Mouse (Mus musculus): ENCODE data around the gene Dusp2. TPM values are rescaled to one million over a fixed set of nuclear protein-coding genes. Genes with fewer than 3 reads are reported as not detected.
A peak's percentile ranks its signal among the peaks of the same experiment; 100 is the strongest.

Dusp2 gene
- total and polyA plus RNA-seq, 2 experiments from 2014 or later: 5.1 to 6.8 TPM

DNA sequence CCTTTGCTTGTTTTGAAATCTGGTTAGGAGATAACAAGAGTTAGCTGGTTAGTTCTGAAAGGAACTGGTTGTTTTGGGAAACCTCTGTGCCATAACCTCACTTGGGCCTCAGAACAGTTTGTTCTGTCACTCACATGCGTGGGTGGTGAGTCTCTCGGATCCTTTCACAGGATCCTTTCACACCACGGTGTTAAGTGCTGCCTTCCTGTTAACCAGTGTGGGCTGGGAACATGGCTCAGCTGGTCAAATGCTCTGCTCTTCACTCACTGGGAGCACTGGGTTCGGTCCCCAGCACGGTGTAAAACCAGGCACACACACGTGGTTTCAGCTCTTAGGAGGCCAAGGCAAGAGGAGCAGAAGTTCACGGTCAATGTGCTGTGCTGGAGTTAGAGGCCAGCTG lies 11.5 kb upstream of the Dusp2 start:
- no peak for ATAC-seq (ENCODE audit: insufficient read depth, low read depth)
- Histone ChIP-seq H3K27me3 (ENCODE audit: control insufficient read depth, insufficient read depth, low read length) (no peaks in the 10 kb centered on the region), H3K9ac (replicated peaks; ENCODE audit: low read depth, low read length) (no peak overlapping the region), H3K4me3 (ENCODE audit: low read depth, low read length) (no peak overlapping the region), H3K4me2 (ENCODE audit: low read depth, low read length) (no peak overlapping the region), H3K9me3 (replicated peaks; ENCODE audit: control insufficient read depth, low read length) (no peaks in the 10 kb centered on the region), H3K27ac (ENCODE audit: low read depth) (no peak overlapping the region), H3K4me1 (ENCODE audit: control insufficient read depth, insufficient read depth) (peaks cover 4% of the 10 kb centered on the region; the same call in 1 of the 2 replicates), H3K36me3 (replicated peaks; ENCODE audit: control insufficient read depth, insufficient read depth, low read length) (no peaks in the 10 kb centered on the region)
- no peak for DNase-seq (ENCODE audit: low spot score)
- no peak for TF ChIP-seq CTCF (IDR thresholded peaks at IDR 0.05; ENCODE audit: low read depth)
- no peak for TF ChIP-seq EP300 (IDR thresholded peaks at IDR 0.05; ENCODE audit: low read depth)
- 45% methylated on average over 7 of the region's 7 CpGs for WGBS

DNA sequence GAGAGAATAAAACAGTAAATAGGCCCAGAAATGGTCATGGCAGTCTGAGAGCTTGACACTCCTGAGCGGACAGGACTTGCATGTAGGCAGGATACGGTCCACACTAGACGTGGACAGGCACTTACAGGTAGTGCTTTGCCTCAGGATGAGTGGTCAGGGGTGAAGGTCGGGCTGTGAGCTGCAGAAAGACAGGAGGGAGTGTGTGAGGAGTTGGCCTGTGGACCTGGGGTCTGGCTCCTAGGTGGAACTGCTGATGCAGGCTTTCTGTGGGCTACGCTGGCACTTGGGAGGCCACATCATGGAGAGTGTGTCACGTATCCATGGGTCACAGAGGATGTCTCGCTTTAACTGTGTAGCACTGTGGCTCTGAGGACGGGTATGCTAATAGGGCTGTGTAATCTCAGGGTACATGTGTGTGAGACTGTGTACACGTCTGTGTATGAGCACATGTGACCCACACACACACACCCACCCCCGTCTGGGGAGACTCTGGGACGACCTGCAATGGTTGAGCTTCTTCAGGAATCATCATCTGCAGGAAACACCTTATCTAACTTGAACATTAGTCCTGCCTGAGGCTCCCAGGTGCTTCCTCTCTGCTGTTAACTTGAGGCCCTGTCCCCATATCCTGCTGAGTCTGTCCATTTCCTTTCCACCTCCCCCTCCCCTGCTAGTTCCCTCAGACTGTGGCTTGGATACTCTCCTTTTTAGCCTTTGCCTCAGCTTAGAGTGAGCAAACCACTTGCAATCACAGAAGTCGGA lies 7.7 kb upstream of the Dusp2 start:
- no peak overlapping the region for H3K4me3 ChIP-seq (ENCODE audit: low read depth, low read length)
- H3K4me1 ChIP-seq (ENCODE audit: control insufficient read depth, insufficient read depth): peaks cover 4% of the 10 kb centered on the region; the same call in 1 of the 2 replicates
- H3K9me3 ChIP-seq (replicated peaks; ENCODE audit: control insufficient read depth, low read length): no peaks in the 10 kb centered on the region
- H3K27ac ChIP-seq (ENCODE audit: low read depth): peak overlapping the region; percentile 56; the same call in 1 of the 2 replicates
- ATAC-seq (ENCODE audit: insufficient read depth, low read depth): peak; percentile 64
- peak overlapping the region; percentile 2; the same call in 1 of the 2 replicates for H3K4me2 ChIP-seq (ENCODE audit: low read depth, low read length)
- 58% methylated on average over 12 of the region's 12 CpGs for WGBS
- DNase-seq (ENCODE audit: low spot score): peak; percentile 47
- TF ChIP-seq EP300 (IDR thresholded peaks at IDR 0.05; ENCODE audit: low read depth) (peak; percentile 97), CTCF (IDR thresholded peaks at IDR 0.05; ENCODE audit: low read depth) (no peak)
- no peaks in the 10 kb centered on the region for H3K36me3 ChIP-seq (replicated peaks; ENCODE audit: control insufficient read depth, insufficient read depth, low read length)
- no peaks in the 10 kb centered on the region for H3K27me3 ChIP-seq (ENCODE audit: control insufficient read depth, insufficient read depth, low read length)
- H3K9ac ChIP-seq (replicated peaks; ENCODE audit: low read depth, low read length): no peak overlapping the region

DNA sequence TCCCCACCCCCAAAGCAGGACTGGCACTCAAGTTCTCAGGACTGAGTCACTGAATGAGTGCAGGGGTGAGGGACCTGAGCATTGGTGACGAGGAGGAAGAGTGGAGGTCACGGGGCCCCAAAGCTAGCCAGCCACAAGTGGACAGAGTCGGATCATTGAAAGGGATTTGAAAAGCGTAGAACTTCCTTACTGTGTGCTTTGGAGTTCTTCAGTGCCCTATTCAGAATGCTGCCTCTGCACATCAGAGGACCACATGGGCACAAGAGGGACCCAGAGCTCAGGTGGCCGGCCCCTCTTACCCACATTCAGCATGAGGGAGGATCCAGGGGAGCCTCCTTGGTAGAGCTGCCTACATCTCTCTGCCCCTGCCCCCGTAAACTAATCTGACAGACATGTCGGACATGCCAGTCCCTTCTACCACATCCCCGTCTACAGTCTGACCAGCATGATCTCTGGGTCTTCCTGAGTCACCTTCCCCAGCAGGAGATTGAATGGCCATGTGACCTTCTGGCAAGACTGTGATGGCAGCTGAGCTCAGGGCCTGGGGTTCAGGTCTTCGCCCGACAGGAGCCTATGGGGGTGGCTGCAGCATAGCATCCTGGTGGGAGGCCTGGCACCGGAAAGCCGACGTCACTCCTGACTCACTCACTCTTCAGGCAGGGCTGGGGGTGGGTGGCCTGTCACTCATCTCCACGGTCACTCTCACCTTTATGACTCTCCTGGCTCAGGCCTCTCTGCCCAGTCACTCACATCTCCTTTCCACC lies 3.0 kb upstream of the Dusp2 start:
- H3K36me3 ChIP-seq (replicated peaks; ENCODE audit: control insufficient read depth, insufficient read depth, low read length): no peaks in the 10 kb centered on the region
- ATAC-seq (ENCODE audit: insufficient read depth, low read depth): no peak
- no peak overlapping the region for H3K4me3 ChIP-seq (ENCODE audit: low read depth, low read length)
- no peaks in the 10 kb centered on the region for H3K9me3 ChIP-seq (replicated peaks; ENCODE audit: control insufficient read depth, low read length)
- H3K4me2 ChIP-seq (ENCODE audit: low read depth, low read length): no peak overlapping the region
- peaks cover 12% of the 10 kb centered on the region for H3K27me3 ChIP-seq (ENCODE audit: control insufficient read depth, insufficient read depth, low read length)
- no peak overlapping the region for H3K27ac ChIP-seq (ENCODE audit: low read depth)
- DNase-seq (ENCODE audit: low spot score): no peak
- H3K4me1 ChIP-seq (ENCODE audit: control insufficient read depth, insufficient read depth): peaks cover 4% of the 10 kb centered on the region; the same call in 1 of the 2 replicates
- WGBS: 70% methylated on average over 14 of the region's 14 CpGs
- no peak overlapping the region for H3K9ac ChIP-seq (replicated peaks; ENCODE audit: low read depth, low read length)
- TF ChIP-seq EP300 (IDR thresholded peaks at IDR 0.05; ENCODE audit: low read depth) (no peak), CTCF (IDR thresholded peaks at IDR 0.05; ENCODE audit: low read depth) (no peak)

DNA sequence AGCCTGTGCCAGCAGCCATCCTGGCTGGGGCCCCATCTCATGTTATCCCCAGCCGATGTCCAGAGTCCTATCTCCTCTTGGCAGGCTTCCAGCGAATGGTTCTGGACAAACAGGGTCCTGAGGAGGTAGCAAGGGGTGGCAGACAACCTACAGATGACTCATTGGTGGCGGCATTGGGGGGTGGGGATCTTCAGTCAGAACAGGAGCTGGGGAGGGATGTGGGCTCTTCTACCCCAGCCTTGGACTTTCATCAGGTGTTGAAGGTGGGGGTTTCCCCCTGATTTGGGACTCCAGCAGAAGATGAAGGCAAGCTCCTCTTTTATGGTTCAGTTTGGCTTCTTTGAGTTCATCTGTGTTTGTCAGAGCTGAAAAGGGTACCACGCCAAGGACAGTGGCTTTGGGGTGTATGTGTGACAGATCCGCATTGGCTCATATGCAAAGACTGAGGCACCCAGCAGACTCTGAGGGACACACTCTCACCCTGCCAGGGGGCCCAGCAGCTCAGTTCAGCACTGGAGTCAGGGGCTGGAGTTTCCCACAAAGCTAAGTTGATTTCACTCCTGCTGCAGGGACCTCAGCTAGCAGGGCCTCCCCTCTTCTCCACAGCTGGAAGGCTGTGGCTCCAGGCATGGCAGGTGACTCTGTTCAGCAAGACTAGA lies 1.9 kb upstream of the Dusp2 start:
- DNase-seq (ENCODE audit: low spot score) (no peak), ATAC-seq (ENCODE audit: insufficient read depth, low read depth) (no peak)
- no peaks in the 10 kb centered on the region for H3K36me3 ChIP-seq (replicated peaks; ENCODE audit: control insufficient read depth, insufficient read depth, low read length)
- 45% methylated on average over 5 of the region's 5 CpGs for WGBS
- H3K9ac ChIP-seq (replicated peaks; ENCODE audit: low read depth, low read length): no peak overlapping the region
- H3K4me2 ChIP-seq (ENCODE audit: low read depth, low read length): peak overlapping the region; percentile 17; the same call in 1 of the 2 replicates
- TF ChIP-seq EP300 (IDR thresholded peaks at IDR 0.05; ENCODE audit: low read depth): no peak
- TF ChIP-seq CTCF (IDR thresholded peaks at IDR 0.05; ENCODE audit: low read depth): no peak
- H3K27ac ChIP-seq (ENCODE audit: low read depth): peak overlapping the region; percentile 49; the same call in 1 of the 2 replicates
- no peak overlapping the region for H3K4me3 ChIP-seq (ENCODE audit: low read depth, low read length)
- H3K4me1 ChIP-seq (ENCODE audit: control insufficient read depth, insufficient read depth): peaks cover under 1% of the 10 kb centered on the region; the same call in 1 of the 2 replicates
- no peaks in the 10 kb centered on the region for H3K9me3 ChIP-seq (replicated peaks; ENCODE audit: control insufficient read depth, low read length)
- peaks cover 12% of the 10 kb centered on the region for H3K27me3 ChIP-seq (ENCODE audit: control insufficient read depth, insufficient read depth, low read length)

DNA sequence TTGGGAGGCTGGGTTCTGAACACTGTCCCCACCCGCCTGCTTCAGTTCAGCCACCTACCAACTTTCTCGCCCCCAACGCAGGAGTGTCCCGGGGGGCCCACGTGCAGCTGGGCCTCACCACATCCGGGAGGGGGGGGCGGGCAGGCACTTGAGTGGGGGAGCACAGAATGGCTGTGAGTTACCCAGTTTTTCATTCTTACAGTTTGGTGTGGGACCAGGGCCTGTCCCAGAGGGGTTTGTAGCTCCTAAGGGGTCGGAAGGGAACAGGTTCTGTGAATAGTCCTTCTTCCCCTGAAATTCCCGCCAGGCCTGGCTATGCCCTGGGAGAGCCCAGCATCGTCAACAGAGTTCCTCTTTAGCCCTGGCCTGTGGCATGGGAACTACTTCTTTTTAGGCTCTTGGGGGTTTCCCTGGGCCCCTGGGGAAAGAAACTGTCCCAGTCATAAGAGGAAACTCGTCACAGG lies 849 bp upstream of the Dusp2 start:
- no peaks in the 10 kb centered on the region for H3K9me3 ChIP-seq (replicated peaks; ENCODE audit: control insufficient read depth, low read length)
- no peak for DNase-seq (ENCODE audit: low spot score)
- 60% methylated on average over 11 of the region's 11 CpGs for WGBS
- TF ChIP-seq EP300 (IDR thresholded peaks at IDR 0.05; ENCODE audit: low read depth) (no peak), CTCF (IDR thresholded peaks at IDR 0.05; ENCODE audit: low read depth) (no peak)
- no peak overlapping the region for H3K9ac ChIP-seq (replicated peaks; ENCODE audit: low read depth, low read length)
- no peak for ATAC-seq (ENCODE audit: insufficient read depth, low read depth)
- H3K27me3 ChIP-seq (ENCODE audit: control insufficient read depth, insufficient read depth, low read length): peaks cover 12% of the 10 kb centered on the region
- no peaks in the 10 kb centered on the region for H3K4me1 ChIP-seq (ENCODE audit: control insufficient read depth, insufficient read depth)
- H3K4me3 ChIP-seq (ENCODE audit: low read depth, low read length): peak overlapping the region; percentile 58; the same call in 1 of the 2 replicates
- H3K4me2 ChIP-seq (ENCODE audit: low read depth, low read length): peak overlapping the region; percentile 85; the same call in 1 of the 2 replicates
- H3K27ac ChIP-seq (ENCODE audit: low read depth): peak overlapping the region; percentile 61; the same call in 1 of the 2 replicates
- H3K36me3 ChIP-seq (replicated peaks; ENCODE audit: control insufficient read depth, insufficient read depth, low read length): no peaks in the 10 kb centered on the region
